ENCODE assay signal across 22 mouse cellular contexts in the genomic region with DNA sequence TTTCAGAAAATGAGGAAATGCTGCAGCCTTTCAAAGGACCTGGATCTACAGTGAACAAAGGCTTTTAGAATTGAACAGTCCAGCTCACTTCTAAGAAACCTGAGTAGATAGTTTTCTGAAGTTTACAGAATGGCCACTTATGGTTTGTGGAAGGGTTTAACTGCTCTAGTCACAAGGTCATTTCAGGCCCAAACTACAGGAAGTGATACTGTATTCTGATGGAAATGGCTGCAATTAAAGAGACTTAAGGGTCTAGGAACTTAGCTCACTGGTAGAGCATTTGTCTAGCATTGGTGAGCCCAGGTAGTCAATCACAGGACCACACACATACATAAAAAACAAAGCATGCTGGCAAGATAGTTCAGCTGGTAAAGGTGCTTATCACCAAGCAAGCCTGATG. TPM values are rescaled to one million over a fixed set of nuclear protein-coding genes. Genes with fewer than 3 reads are reported as not detected.
DNase-seq lines count a peak whose midpoint lies in the region; TF ChIP-seq lines count a peak whose summit lies in the region.
"Had no signal": no experiment of that assay in that cellular context is flagged by ENCODE, and none has a peak within 500 bp of the region (broad histone marks: within the 10 kb centered on the region; RNA-seq: fewer than 3 reads in every experiment).

No protein-coding gene starts in this region.

- H3K36me3 ChIP-seq in ES-Bruce4 (ENCODE audit: control insufficient read depth, insufficient read depth, low read length, poor library complexity, severe bottlenecking) (peaks cover 61% of the 10 kb centered on the region), ES-E14 (ENCODE audit: control insufficient read depth, insufficient read depth, low read length, poor library complexity, severe bottlenecking) (peaks cover 36% of the 10 kb centered on the region)
- H3K36me3 ChIP-seq in embryonic facial prominence, embryonic 10.5 days (replicated peaks): peaks cover 94% of the 10 kb centered on the region
- H3K36me3 ChIP-seq in midbrain, embryonic 10.5 days: peaks cover 94% of the 10 kb centered on the region

- no peaks in the 10 kb centered on the region for H3K4me1 ChIP-seq in ES-Bruce4 (ENCODE audit: control insufficient read depth, insufficient read depth, low read length)
- H3K4me1 ChIP-seq in ES-E14 (ENCODE audit: control insufficient read depth in 2 of 2, insufficient read depth in 2 of 2, low read length in 2 of 2, poor library complexity in 1 of 2): peaks cover 0 to 8% of the 10 kb centered on the region in 2 experiments; a peak in 2 of 4 replicates
- H3K4me1 ChIP-seq in embryonic facial prominence, embryonic 10.5 days: no peaks in the 10 kb centered on the region
- H3K4me1 ChIP-seq in midbrain, embryonic 10.5 days: no peaks in the 10 kb centered on the region
- H3K4me1 ChIP-seq: embryonic facial prominence, embryonic 13.5 days; embryonic facial prominence, embryonic 15.5 days; forebrain, embryonic 10.5 days; forebrain, embryonic 12.5 days had no signal

- no peaks in the 10 kb centered on the region for H3K27me3 ChIP-seq in ES-Bruce4 (ENCODE audit: control insufficient read depth, insufficient read depth, low read length, poor library complexity, severe bottlenecking)
- H3K27me3 ChIP-seq in embryonic facial prominence, embryonic 10.5 days (replicated peaks; ENCODE audit: low read depth, poor library complexity, severe bottlenecking): no peaks in the 10 kb centered on the region
- H3K27me3 ChIP-seq in midbrain, embryonic 10.5 days (ENCODE audit: low read depth, poor library complexity, severe bottlenecking): no peaks in the 10 kb centered on the region
- H3K27me3 ChIP-seq: CH12.LX; embryonic facial prominence, embryonic 13.5 days; embryonic facial prominence, embryonic 15.5 days; forebrain, embryonic 12.5 days had no signal

- H3K9me3 ChIP-seq in ES-Bruce4 (replicated peaks; ENCODE audit: control insufficient read depth, insufficient read depth, low read length, poor library complexity, severe bottlenecking) (no peaks in the 10 kb centered on the region), ES-E14 (ENCODE audit: control insufficient read depth, insufficient read depth, low read depth, low read length) (no peaks in the 10 kb centered on the region)
- H3K9me3 ChIP-seq in embryonic facial prominence, embryonic 10.5 days: no peaks in the 10 kb centered on the region
- H3K9me3 ChIP-seq in midbrain, embryonic 10.5 days (replicated peaks): no peaks in the 10 kb centered on the region
- H3K9me3 ChIP-seq: embryonic facial prominence, embryonic 13.5 days; embryonic facial prominence, embryonic 15.5 days; forebrain, embryonic 10.5 days; forebrain, embryonic 12.5 days had no signal

- H3K27ac ChIP-seq in ES-Bruce4 (ENCODE audit: insufficient read depth, low read length) (peak overlapping the region; percentile 77), ES-E14 (ENCODE audit: insufficient read depth, low read depth, low read length, poor library complexity, severe bottlenecking) (peak overlapping the region; percentile 85; the same call in 1 of the 2 replicates)
- no peak overlapping the region for H3K27ac ChIP-seq in embryonic facial prominence, embryonic 10.5 days (replicated peaks)
- no peak overlapping the region for H3K27ac ChIP-seq in midbrain, embryonic 10.5 days (replicated peaks)
- H3K27ac ChIP-seq: embryonic facial prominence, embryonic 13.5 days; embryonic facial prominence, embryonic 15.5 days; forebrain, embryonic 10.5 days; forebrain, embryonic 12.5 days had no signal

- DNase-seq in ES-E14 (ENCODE audit: low read depth, low spot score) (peak; percentile 70), ZHBTc4 (ENCODE audit: low read depth, low spot score) (peak; percentile 84)
- DNase-seq in embryonic facial prominence, embryonic 10.5 days (ENCODE audit: low spot score): no peak
- no peak for DNase-seq in midbrain, embryonic 10.5 days (ENCODE audit: low spot score)
- DNase-seq: adrenal gland, adult 2 months; adrenal gland, postnatal 10 days; adrenal gland, postnatal 36 days; B cell, adult 2 months; cerebellum, adult 11-12 months; cerebellum, adult 2 months; cerebellum, adult 9-10 months; cerebellum, postnatal 10 days; cerebellum, postnatal 25 days had no signal

- in situ Hi-C loops in ES-E14 (cut with MboI; ENCODE audit: low sequenced_read_pairs in 2 of 2, unreplicated experiment in 2 of 2): no loop called here

- H3K4me3 ChIP-seq in ES-Bruce4 (ENCODE audit: low read depth, low read length): no peak overlapping the region
- H3K4me3 ChIP-seq in ES-E14 (ENCODE audit: insufficient read depth in 1 of 2, low read depth in 1 of 2, low read length in 2 of 2, poor library complexity in 1 of 2, severe bottlenecking in 1 of 2): no peak overlapping the region
- no peak overlapping the region for H3K4me3 ChIP-seq in embryonic facial prominence, embryonic 10.5 days
- no peak overlapping the region for H3K4me3 ChIP-seq in midbrain, embryonic 10.5 days
- H3K4me3 ChIP-seq: embryonic facial prominence, embryonic 13.5 days; embryonic facial prominence, embryonic 15.5 days; erythroblast, embryonic 14.5 days; forebrain, embryonic 10.5 days; forebrain, embryonic 12.5 days had no signal

- H3K9ac ChIP-seq in ES-Bruce4 (ENCODE audit: low read depth, poor library complexity, severe bottlenecking) (no peak overlapping the region), ES-E14 (ENCODE audit: insufficient read depth, low read depth, low read length, poor library complexity, severe bottlenecking) (no peak overlapping the region)
- H3K9ac ChIP-seq: embryonic facial prominence, embryonic 13.5 days; embryonic facial prominence, embryonic 15.5 days; forebrain, embryonic 12.5 days had no signal

- TF ChIP-seq EP300 in ES-Bruce4 (IDR thresholded peaks at IDR 0.05; ENCODE audit: insufficient read depth, low read depth, low read length): no peak

- no peak for TF ChIP-seq CTCF in ES-Bruce4 (IDR thresholded peaks at IDR 0.05; ENCODE audit: low read depth, low read length)

- TF ChIP-seq POLR2A in ES-Bruce4 (IDR thresholded peaks at IDR 0.05; ENCODE audit: insufficient read depth, low read length): no peak

TF ChIP-seq in ES-E14, 5 proteins besides CTCF, POLR2A, EP300 and RAD21:
- TF ChIP-seq ZC3H11A (IDR thresholded peaks at IDR 0.05; ENCODE audit: borderline replicate concordance, low read depth, low read length) (no peak), HCFC1 (IDR thresholded peaks at IDR 0.05; ENCODE audit: borderline replicate concordance, insufficient read depth, low read length) (no peak), CHD2 (IDR thresholded peaks at IDR 0.05; ENCODE audit: low read depth, low read length) (no peak), MAFK (IDR thresholded peaks at IDR 0.05; ENCODE audit: insufficient read depth, low read depth, low read length) (no peak), ZNF384 (IDR thresholded peaks at IDR 0.05; ENCODE audit: low read depth, low read length) (no peak)

RNA-seq across cellular contexts. Expression of a gene that starts 13.0 kb away (rescaled TPM):
- 49.0 and 54.2 TPM in 2 replicates for polyA plus RNA-seq in ES-Bruce4 (2011; ENCODE audit: insufficient read depth, insufficient read length, low read depth, missing spikeins)
- 133 and 209 TPM in 2 replicates for total RNA-seq in ES-E14 (2012; rRNA removed)
- polyA plus RNA-seq in embryonic facial prominence, embryonic 10.5 days (2016; fragmentation: Nextera tagmentation; extraction: Ambion mirVana): 72.4 and 74.1 TPM in 2 replicates
- 61.5 and 71.4 TPM in 2 replicates for polyA plus RNA-seq in midbrain, embryonic 10.5 days (2016; fragmentation: Nextera tagmentation; extraction: Ambion mirVana)

RNA-seq across cellular contexts. Expression of a gene that starts 18.2 kb away (rescaled TPM):
- 1.2 and 1.8 TPM in 2 replicates for polyA plus RNA-seq in ES-Bruce4 (2011; ENCODE audit: insufficient read depth, insufficient read length, low read depth, missing spikeins)
- total RNA-seq in ES-E14 (2012; rRNA removed): 7.9 and 8.6 TPM in 2 replicates
- 47.9 and 53.7 TPM in 2 replicates for polyA plus RNA-seq in embryonic facial prominence, embryonic 10.5 days (2016; fragmentation: Nextera tagmentation; extraction: Ambion mirVana)
- polyA plus RNA-seq in midbrain, embryonic 10.5 days (2016; fragmentation: Nextera tagmentation; extraction: Ambion mirVana): 133 and 240 TPM in 2 replicates
- total RNA-seq: CH12.LX, MEL had no signal
- polyA plus RNA-seq: CD4-positive, CD25-positive, alpha-beta regulatory T cell, adult 4 months; erythroblast, embryonic 14.5 days had no signal

RNA-seq across cellular contexts. Expression of a gene that starts 32.2 kb away (rescaled TPM):
- 11.5 and 13.5 TPM in 2 replicates for polyA plus RNA-seq in ES-Bruce4 (2011; ENCODE audit: insufficient read depth, insufficient read length, low read depth, missing spikeins)
- 43.5 and 61.3 TPM in 2 replicates for total RNA-seq in ES-E14 (2012; rRNA removed)
- polyA plus RNA-seq in embryonic facial prominence, embryonic 10.5 days (2016; fragmentation: Nextera tagmentation; extraction: Ambion mirVana): 46.9 and 51.8 TPM in 2 replicates
- polyA plus RNA-seq in midbrain, embryonic 10.5 days (2016; fragmentation: Nextera tagmentation; extraction: Ambion mirVana): 45.0 and 50.5 TPM in 2 replicates

RNA-seq across cellular contexts. Expression of a gene that starts 32.7 kb away (rescaled TPM):
- 29.1 and 35.4 TPM in 2 replicates for polyA plus RNA-seq in ES-Bruce4 (2011; ENCODE audit: insufficient read depth, insufficient read length, low read depth, missing spikeins)
- total RNA-seq in ES-E14 (2012; rRNA removed): 32.8 and 36.3 TPM in 2 replicates
- polyA plus RNA-seq in embryonic facial prominence, embryonic 10.5 days (2016; fragmentation: Nextera tagmentation; extraction: Ambion mirVana): 74.0 and 74.4 TPM in 2 replicates
- polyA plus RNA-seq in midbrain, embryonic 10.5 days (2016; fragmentation: Nextera tagmentation; extraction: Ambion mirVana): 79.2 and 85.6 TPM in 2 replicates

RNA-seq across cellular contexts. Expression of a gene that starts 44.7 kb away (rescaled TPM):
- 16.4 and 16.7 TPM in 2 replicates for polyA plus RNA-seq in ES-Bruce4 (2011; ENCODE audit: insufficient read depth, insufficient read length, low read depth, missing spikeins)
- total RNA-seq in ES-E14 (2012; rRNA removed): 15.2 and 16.4 TPM in 2 replicates
- polyA plus RNA-seq in embryonic facial prominence, embryonic 10.5 days (2016; fragmentation: Nextera tagmentation; extraction: Ambion mirVana): 18.7 and 20.2 TPM in 2 replicates
- polyA plus RNA-seq in midbrain, embryonic 10.5 days (2016; fragmentation: Nextera tagmentation; extraction: Ambion mirVana): 18.1 and 21.8 TPM in 2 replicates

Comparison
In these comparisons a context has a peak if more than half of its experiments do, and no peak if none do; other contexts are left out.
1. H3K27ac ChIP-seq: peak in ES-Bruce4 (single experiment) and ES-E14 (single experiment); none in embryonic facial prominence, embryonic 10.5 days (single experiment) and midbrain, embryonic 10.5 days (single experiment).
2. DNase-seq: peak in ES-E14 (single experiment) and ZHBTc4 (single experiment); none in embryonic facial prominence, embryonic 10.5 days (single experiment) and midbrain, embryonic 10.5 days (single experiment).
3. RNA of a gene that starts 18.2 kb away (polyA plus RNA-seq): 133 to 240 TPM in midbrain, embryonic 10.5 days and 47.9 to 53.7 TPM in embryonic facial prominence, embryonic 10.5 days; 1.2 to 1.8 TPM in ES-Bruce4; every median in the first group is over 10 times any median in the second.